Mouse (Mus musculus) liver, embryonic 11.5 days (tissue): ENCODE data around the gene E130309D02Rik. TPM values are rescaled to one million over a fixed set of nuclear protein-coding genes. Genes with fewer than 3 reads are reported as not detected.
A peak's percentile ranks its signal among the peaks of the same experiment; 100 is the strongest.

ENCODE experiments used
- ATAC-seq: fragments of 200-750 bp; cut with Nextera tagmentation; replicated peaks from 2 replicates; pipeline ENCODE4 v1.8.0; 2017; ENCODE audit warnings: moderate number of reproducible peaks, mild to moderate bottlenecking, moderate TSS enrichment, moderate library complexity; ENCODE audit not compliant: low FRiP score
- DNase-seq: peaks from one replicate; pipeline ENCODE4 v3.0.0-alpha.2; 2017; ENCODE audit warnings: low spot score
- H3K27ac ChIP-seq: fragments of 300-500 bp; sonication (generic); 2 replicates; pipeline ENCODE4 v1.5.1; 2014; ENCODE audit warnings: mild to moderate bottlenecking, low read depth, low read length, control low read depth
- H3K27me3 ChIP-seq: fragments of 300-500 bp; sonication (generic); replicated peaks from 2 replicates; pipeline ENCODE4 v1.6.1; 2014; ENCODE audit warnings: low read length, mixed read lengths; ENCODE audit not compliant: control insufficient read depth, insufficient read depth
- H3K36me3 ChIP-seq: fragments of 300-500 bp; sonication (generic); 2 replicates; pipeline ENCODE4 v1.6.1; 2014; ENCODE audit warnings: mild to moderate bottlenecking, low read length, moderate library complexity, mixed read lengths; ENCODE audit not compliant: control insufficient read depth, insufficient read depth
- H3K4me1 ChIP-seq: fragments of 300-500 bp; sonication (generic); replicated peaks from 2 replicates; pipeline ENCODE4 v1.6.1; 2014; ENCODE audit warnings: low read length, mixed read lengths; ENCODE audit not compliant: control insufficient read depth, insufficient read depth
- H3K4me2 ChIP-seq: fragments of 300-500 bp; sonication (generic); 2 replicates; pipeline ENCODE4 v1.6.1; 2014; ENCODE audit warnings: mild to moderate bottlenecking, control low read depth, moderate library complexity
- H3K4me3 ChIP-seq: fragments of 300-500 bp; sonication (generic); 2 replicates; pipeline ENCODE4 v1.5.1; 2014; ENCODE audit warnings: low read depth, low read length, control low read depth
- H3K9ac ChIP-seq: fragments of 300-500 bp; sonication (generic); 2 replicates; pipeline ENCODE4 v1.6.1; 2014; ENCODE audit warnings: low read depth, low read length, control low read depth
- H3K9me3 ChIP-seq: fragments of 300-500 bp; sonication (generic); 2 replicates; pipeline ENCODE4 v1.6.1; 2016; ENCODE audit warnings: low read length, inconsistent platforms, mixed read lengths; ENCODE audit not compliant: control insufficient read depth
- WGBS: fragments of 180-500 bp; shearing (Covaris S2); extraction: QIAGEN DNeasy Blood & Tissue Kit; methylation state at CpG from one replicate; pipeline ENCODE4 v1.1.7; 2014; 5-methylcytosine and 5-hydroxymethylcytosine counted together
- polyA plus RNA-seq: library from polyadenylated mRNA; unstranded; fragments of >200 nt; fragmentation: Nextera tagmentation; extraction: Ambion mirVana; gene quantifications from 2 replicates; pipeline ENCODE4 v1.2.1, GENCODE M21; 2014

Gene E130309D02Rik
- polyA plus RNA-seq, 1 experiment from 2014 or later: 57.2 TPM

GRCm38 (mm10) chr5:143287774-143288328, 27.3 kb downstream of the E130309D02Rik start:
- Histone ChIP-seq H3K9ac (no peak overlapping the region), H3K4me1 (0 out of 2 replicates have a peak, but pooled peaks cover 2% of the 10 kb centered on the region), H3K9me3 (no peaks in the 10 kb centered on the region), H3K36me3 (no peaks in the 10 kb centered on the region), H3K4me2 (peak overlapping the region; percentile 53), H3K27me3 (peaks cover 77% of the 10 kb centered on the region), H3K27ac (no peak overlapping the region), H3K4me3 (peak overlapping the region; percentile 28)
- no peak for ATAC-seq
- no peak for DNase-seq
- 5% methylated on average over 48 of the region's 48 CpGs for WGBS

- H3K27me3 ChIP-seq: peaks cover 53% of the 10 kb centered on the region
- H3K4me1 ChIP-seq: no peaks in the 10 kb centered on the region
- no peak overlapping the region for H3K4me3 ChIP-seq
- H3K4me2 ChIP-seq: no peak overlapping the region
- H3K36me3 ChIP-seq: no peaks in the 10 kb centered on the region
- H3K9me3 ChIP-seq: no peaks in the 10 kb centered on the region
- 40% methylated on average over 6 of the region's 6 CpGs for WGBS
- ATAC-seq: no peak
- no peak overlapping the region for H3K27ac ChIP-seq
- no peak overlapping the region for H3K9ac ChIP-seq
- no peak for DNase-seq
These were observed 30.4 kb downstream of the E130309D02Rik start for GRCm38 (mm10) chr5:143284762-143285161.

GRCm38 (mm10) chr5:143279247-143279646, 35.9 kb downstream of the E130309D02Rik start:
- Histone ChIP-seq H3K4me2 (no peak overlapping the region), H3K36me3 (no peaks in the 10 kb centered on the region), H3K9ac (no peak overlapping the region), H3K27me3 (peaks cover 24% of the 10 kb centered on the region), H3K4me1 (no peaks in the 10 kb centered on the region), H3K9me3 (no peaks in the 10 kb centered on the region), H3K4me3 (no peak overlapping the region), H3K27ac (no peak overlapping the region)
- ATAC-seq (no peak), DNase-seq (no peak)
- 44% methylated on average over 10 of the region's 10 CpGs for WGBS

GRCm38 (mm10) chr5:143275761-143276160, 39.4 kb downstream of the E130309D02Rik start:
- Histone ChIP-seq H3K9ac (no peak overlapping the region), H3K4me3 (no peak overlapping the region), H3K9me3 (no peaks in the 10 kb centered on the region), H3K4me1 (no peaks in the 10 kb centered on the region), H3K27me3 (peaks cover 26% of the 10 kb centered on the region), H3K4me2 (no peak overlapping the region), H3K36me3 (no peaks in the 10 kb centered on the region), H3K27ac (no peak overlapping the region)
- DNase-seq (no peak), ATAC-seq (no peak)
- WGBS: 42% methylated on average over 5 of the region's 5 CpGs

- no peak overlapping the region for H3K27ac ChIP-seq
- DNase-seq: no peak
- peaks cover 8% of the 10 kb centered on the region for H3K4me1 ChIP-seq
- no peak overlapping the region for H3K4me2 ChIP-seq
- 86% methylated on average over 16 of the region's 16 CpGs for WGBS
- no peaks in the 10 kb centered on the region for H3K36me3 ChIP-seq
- no peaks in the 10 kb centered on the region for H3K9me3 ChIP-seq
- no peak overlapping the region for H3K4me3 ChIP-seq
- no peak overlapping the region for H3K9ac ChIP-seq
- peaks cover 19% of the 10 kb centered on the region for H3K27me3 ChIP-seq
- ATAC-seq: no peak
These were observed 42.4 kb downstream of the E130309D02Rik start for GRCm38 (mm10) chr5:143272540-143273330.

- Histone ChIP-seq H3K27me3 (peaks cover 19% of the 10 kb centered on the region), H3K27ac (no peak overlapping the region), H3K4me2 (no peak overlapping the region), H3K36me3 (no peaks in the 10 kb centered on the region), H3K9ac (no peak overlapping the region), H3K4me1 (peaks cover 8% of the 10 kb centered on the region), H3K9me3 (no peaks in the 10 kb centered on the region), H3K4me3 (no peak overlapping the region)
- DNase-seq (no peak), ATAC-seq (no peak)
- 55% methylated on average over 3 of the region's 3 CpGs for WGBS
These were observed 43.1 kb downstream of the E130309D02Rik start for GRCm38 (mm10) chr5:143272108-143272507.

GRCm38 (mm10) chr5:143271642-143272041, 43.5 kb downstream of the E130309D02Rik start:
- Histone ChIP-seq H3K4me3 (no peak overlapping the region), H3K36me3 (no peaks in the 10 kb centered on the region), H3K9me3 (no peaks in the 10 kb centered on the region), H3K9ac (no peak overlapping the region), H3K27ac (no peak overlapping the region), H3K4me1 (peaks cover 8% of the 10 kb centered on the region), H3K4me2 (no peak overlapping the region), H3K27me3 (peaks cover 16% of the 10 kb centered on the region)
- ATAC-seq (no peak), DNase-seq (no peak)
- 60% methylated on average over 6 of the region's 6 CpGs for WGBS

GRCm38 (mm10) chr5:143270151-143270519, 45.0 kb downstream of the E130309D02Rik start:
- 9% methylated on average over 12 of the region's 12 CpGs for WGBS
- Histone ChIP-seq H3K27ac (no peak overlapping the region), H3K4me1 (peaks cover 8% of the 10 kb centered on the region), H3K9ac (peak overlapping the region; percentile 79), H3K36me3 (no peaks in the 10 kb centered on the region), H3K27me3 (peaks cover 12% of the 10 kb centered on the region), H3K4me3 (peak overlapping the region; percentile 85), H3K9me3 (no peaks in the 10 kb centered on the region), H3K4me2 (peak overlapping the region; percentile 89)
- ATAC-seq: peak; percentile 30; the same call in 1 of the 2 replicates
- DNase-seq: no peak
